Mouse (Mus musculus): ENCODE results near the gene Rpl10l. TPM values are rescaled to one million over a fixed set of nuclear protein-coding genes. Genes with fewer than 3 reads are reported as not detected.

Gene Rpl10l
- not detected in 2 replicates for polyA plus RNA-seq (2015; fragmentation: Nextera tagmentation; extraction: Ambion mirVana)

- Histone ChIP-seq H3K4me1 (no peaks in the 10 kb centered on the region), H3K36me3 (replicated peaks) (no peaks in the 10 kb centered on the region), H3K27ac (no peak within 1 kb of the TSS), H3K4me2 (no peak within 1 kb of the TSS), H3K4me3 (no peak within 1 kb of the TSS), H3K27me3 (replicated peaks) (no peaks in the 10 kb centered on the region), H3K9ac (no peak within 1 kb of the TSS), H3K9me3 (no peaks in the 10 kb centered on the region)
- 97% methylated on average over 44 of the region's 44 CpGs for WGBS
- ATAC-seq (replicated peaks): no peak
Observed at GRCm38 (mm10) chr12:66283991-66284622, at the start of gene Rpl10l. Rpl10l (minus strand) TSS chr12:66284401.

GRCm38 (mm10) chr12:66275890-66276289, 8.3 kb downstream of the Rpl10l start:
- no peaks in the 10 kb centered on the region for H3K4me1 ChIP-seq
- H3K36me3 ChIP-seq (replicated peaks): no peaks in the 10 kb centered on the region
- no peaks in the 10 kb centered on the region for H3K9me3 ChIP-seq
- no peak for ATAC-seq (replicated peaks)
- no peaks in the 10 kb centered on the region for H3K27me3 ChIP-seq (replicated peaks)
- H3K27ac ChIP-seq: no peak overlapping the region
- no peak overlapping the region for H3K4me3 ChIP-seq
- WGBS: 85% methylated on average over 3 of the region's 3 CpGs
- no peak overlapping the region for H3K4me2 ChIP-seq
- no peak overlapping the region for H3K9ac ChIP-seq

GRCm38 (mm10) chr12:66245461-66246099, 38.6 kb downstream of the Rpl10l start:
- H3K36me3 ChIP-seq (replicated peaks): no peaks in the 10 kb centered on the region
- H3K27ac ChIP-seq: no peak overlapping the region

GRCm38 (mm10) chr12:66234158-66234557, 50.0 kb downstream of the Rpl10l start:
- H3K4me3 ChIP-seq: no peak overlapping the region
- H3K4me1 ChIP-seq: no peaks in the 10 kb centered on the region
- WGBS: 80% methylated on average over 3 of the region's 3 CpGs
- no peak overlapping the region for H3K4me2 ChIP-seq
- H3K27ac ChIP-seq: no peak overlapping the region
- ATAC-seq (replicated peaks): no peak
- H3K9ac ChIP-seq: no peak overlapping the region
- no peaks in the 10 kb centered on the region for H3K36me3 ChIP-seq (replicated peaks)
- no peaks in the 10 kb centered on the region for H3K27me3 ChIP-seq (replicated peaks)
- no peaks in the 10 kb centered on the region for H3K9me3 ChIP-seq

More at GRCm38 (mm10) chr12:66245461-66246099, 38.6 kb downstream of the Rpl10l start:
- Histone ChIP-seq H3K4me3 (no peak overlapping the region), H3K27me3 (replicated peaks) (no peaks in the 10 kb centered on the region), H3K9ac (no peak overlapping the region), H3K4me1 (no peaks in the 10 kb centered on the region), H3K4me2 (no peak overlapping the region), H3K9me3 (no peaks in the 10 kb centered on the region)
- ATAC-seq (replicated peaks): peak; percentile 45; the same call in 1 of the 2 replicates
- WGBS: 59% methylated on average over 6 of the region's 6 CpGs

Data from midbrain, embryonic 15.5 days (tissue).